Mouse (Mus musculus) left cerebral cortex, adult 6 months (tissue): ENCODE measurements around the gene Atg2a. TPM values are rescaled to one million over a fixed set of nuclear protein-coding genes. Genes with fewer than 3 reads are reported as not detected.

ENCODE experiments used
- long read RNA-seq, 2 experiments: library from polyadenylated mRNA; unstranded; transcript quantifications; one replicate each; pipeline ENCODE4 v2.0.0; 2019 to 2020
- polyA plus RNA-seq: library from polyadenylated mRNA; unstranded; fragments of <200 nt; fragmentation: Nextera tagmentation; gene quantifications from 2 replicates; pipeline ENCODE4 v1.2.3, GENCODE M21; 2021

Gene Atg2a
- polyA plus RNA-seq = 6.0 and 7.8 TPM in 2 replicates
- long read RNA-seq, experiment 1, full-length matches to known transcripts = 3 of 29 reads
- long read RNA-seq, experiment 1, partial matches to known transcripts = 18 of 29 reads
- long read RNA-seq, experiment 1, other reads (novel, unspliced or antisense) = 8 of 29 reads
- long read RNA-seq, experiment 2, partial matches to known transcripts = 10 of 11 reads
- long read RNA-seq, experiment 2, other reads (novel, unspliced or antisense) = 1 of 11 reads

DNA sequence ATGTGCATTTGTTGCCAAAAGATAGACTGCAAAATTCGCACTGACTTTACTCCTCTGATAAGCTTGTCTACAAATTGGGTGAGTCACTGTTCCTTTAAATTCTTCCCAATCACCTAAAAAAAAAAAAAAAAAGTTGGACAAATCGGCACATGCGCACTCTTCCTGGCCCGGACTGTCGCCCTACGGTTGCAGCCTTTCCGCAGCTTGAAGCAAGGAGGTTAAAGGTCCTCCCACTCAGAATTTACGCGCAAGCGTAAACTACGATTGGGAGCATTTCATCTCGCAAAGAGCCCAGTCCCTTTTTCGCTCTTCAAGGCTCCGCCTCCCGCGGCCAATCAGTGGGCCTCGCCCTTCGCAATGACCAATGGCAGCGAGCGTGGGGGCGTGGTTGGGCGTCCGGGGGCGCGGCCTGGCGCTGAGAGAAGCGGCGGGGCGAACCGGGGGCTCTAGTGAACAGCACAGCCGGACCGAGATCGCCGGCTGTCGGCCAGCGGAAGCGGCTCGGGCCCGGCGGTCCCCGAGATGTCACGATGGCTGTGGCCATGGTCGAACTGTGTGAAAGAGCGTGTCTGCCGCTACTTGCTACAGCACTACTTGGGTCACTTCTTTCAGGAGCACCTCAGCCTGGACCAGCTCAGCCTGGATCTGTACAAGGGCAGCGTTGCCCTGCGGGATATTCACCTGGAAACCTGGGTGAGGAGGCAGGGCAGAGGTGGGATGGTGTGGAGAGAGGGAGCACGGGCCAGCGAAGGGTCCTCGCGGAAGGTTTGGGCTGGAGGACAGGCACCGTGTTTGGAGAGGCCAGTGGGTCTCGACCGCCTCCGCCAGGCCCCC, at the start of gene Atg2a:
Gene Atg2a (plus strand): TSS at position 395 of the 834 bp plus-strand sequence.

DNA sequence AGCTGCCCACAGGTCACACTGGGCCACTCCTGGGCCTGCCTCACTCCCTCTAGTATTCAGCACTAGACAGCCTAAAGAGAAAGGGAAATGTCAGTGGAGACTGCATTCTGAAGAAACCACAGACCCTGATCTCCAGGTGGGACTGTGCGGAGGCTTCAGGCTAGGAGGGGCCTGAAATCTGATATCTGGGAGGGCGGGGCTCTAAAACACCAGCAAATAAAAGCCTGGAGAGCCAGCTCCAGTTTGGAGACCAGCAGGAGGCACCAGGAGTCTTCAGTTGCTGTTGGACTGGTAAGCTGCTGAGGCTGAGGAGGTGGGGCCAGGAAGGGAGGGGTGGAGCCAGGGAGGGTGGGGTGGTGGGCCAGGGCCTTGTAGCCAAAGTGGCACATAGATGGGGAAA, 15.3 kb upstream of the Atg2a start, which contains the start of gene Gpha2:
Gene Gpha2 (plus strand): TSS at position 246 of the 400 bp plus-strand sequence.

DNA sequence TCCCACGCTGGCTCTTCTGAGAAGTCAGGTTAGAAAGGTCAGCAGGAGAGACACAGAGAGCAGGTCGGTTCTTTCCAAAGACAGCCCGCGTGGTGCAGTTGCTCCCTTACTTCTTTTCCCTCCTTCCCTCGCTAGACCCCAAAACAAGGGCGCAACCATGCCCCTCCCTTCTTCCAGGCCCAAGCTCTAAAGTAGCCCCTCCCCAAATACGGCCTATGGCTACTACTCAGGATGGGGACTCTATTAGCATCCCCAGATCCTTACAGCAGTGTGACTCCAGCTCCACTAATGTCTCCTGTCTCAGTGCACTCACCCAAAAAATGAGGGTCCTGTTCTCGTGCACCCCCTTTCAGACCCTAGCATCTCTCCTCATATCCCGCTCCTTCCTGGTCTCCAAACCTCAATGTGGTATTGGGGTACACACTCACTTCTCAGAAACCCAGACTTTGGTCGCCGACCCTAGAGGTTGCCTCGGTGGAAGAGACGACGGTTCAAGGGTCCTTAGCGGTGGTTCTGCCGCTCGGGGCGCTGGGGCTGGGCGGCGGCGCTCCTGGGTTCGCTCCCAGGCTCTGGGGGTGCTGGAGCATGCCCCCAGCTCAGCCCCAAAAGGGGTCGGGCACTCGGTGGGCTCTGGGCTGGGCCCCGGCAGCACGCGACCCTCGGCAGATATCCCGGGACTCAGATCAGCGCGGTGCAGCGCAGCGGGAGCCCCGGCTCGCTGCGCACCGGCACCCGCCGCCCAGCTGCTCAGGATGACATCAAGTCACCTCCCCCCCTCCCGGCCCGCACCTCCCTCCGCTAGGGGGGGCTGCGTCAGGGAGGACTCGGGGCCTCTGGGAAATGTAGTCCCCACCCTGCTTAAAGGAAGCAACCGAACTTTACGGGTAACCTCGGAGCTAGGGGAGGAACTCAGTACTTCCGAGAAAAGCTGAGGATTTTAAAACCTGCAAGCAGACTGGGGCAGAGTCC, 6.1 kb upstream of the Atg2a start, which contains the start of gene Ppp2r5b:
Gene Ppp2r5b (minus strand): TSS at position 789 of the 969 bp plus-strand sequence.

DNA sequence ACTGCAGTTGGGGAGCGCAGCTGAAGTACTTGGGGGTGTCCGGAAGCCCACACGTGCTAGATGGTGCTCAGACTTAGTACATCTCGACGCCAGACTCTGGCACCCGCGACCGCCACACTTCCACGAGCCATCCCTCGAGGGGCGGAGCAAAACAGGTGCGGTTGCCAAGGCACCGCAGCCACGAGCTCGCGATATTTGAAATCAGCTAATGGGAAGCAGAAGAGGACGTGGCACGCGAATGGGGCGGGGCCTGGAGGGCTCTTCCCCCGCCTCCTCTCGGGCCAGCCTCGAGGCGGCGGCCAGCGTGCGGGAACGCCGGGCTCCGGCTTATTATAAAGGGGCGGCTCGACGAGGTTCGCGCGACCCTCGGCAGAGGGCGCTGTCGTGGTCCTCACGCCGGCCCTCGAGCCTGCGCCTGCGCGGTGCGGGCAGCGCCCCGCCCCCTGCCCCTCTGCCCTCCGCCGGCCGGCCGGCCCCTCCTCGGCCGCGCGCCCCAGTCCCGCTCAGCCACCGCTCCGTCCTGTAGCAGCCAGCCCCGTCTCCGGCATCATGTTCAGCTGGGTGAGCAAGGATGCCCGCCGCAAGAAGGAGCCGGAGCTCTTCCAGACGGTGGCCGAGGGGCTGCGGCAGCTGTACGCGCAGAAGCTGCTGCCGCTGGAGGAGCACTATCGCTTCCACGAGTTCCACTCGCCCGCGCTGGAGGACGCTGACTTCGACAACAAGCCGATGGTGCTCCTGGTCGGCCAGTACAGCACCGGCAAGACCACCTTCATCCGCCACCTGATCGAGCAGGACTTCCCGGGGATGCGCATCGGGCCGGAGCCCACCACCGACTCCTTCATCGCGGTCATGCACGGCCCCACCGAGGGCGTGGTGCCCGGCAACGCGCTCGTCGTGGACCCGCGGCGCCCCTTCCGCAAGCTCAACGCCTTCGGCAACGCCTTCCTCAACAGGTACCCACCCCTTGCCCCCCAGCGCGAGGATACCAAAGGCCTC, 35.3 kb downstream of the Atg2a start, which contains the start of gene Ehd1:
Gene Ehd1 (plus strand): TSS at position 300 of the 996 bp plus-strand sequence.

DNA sequence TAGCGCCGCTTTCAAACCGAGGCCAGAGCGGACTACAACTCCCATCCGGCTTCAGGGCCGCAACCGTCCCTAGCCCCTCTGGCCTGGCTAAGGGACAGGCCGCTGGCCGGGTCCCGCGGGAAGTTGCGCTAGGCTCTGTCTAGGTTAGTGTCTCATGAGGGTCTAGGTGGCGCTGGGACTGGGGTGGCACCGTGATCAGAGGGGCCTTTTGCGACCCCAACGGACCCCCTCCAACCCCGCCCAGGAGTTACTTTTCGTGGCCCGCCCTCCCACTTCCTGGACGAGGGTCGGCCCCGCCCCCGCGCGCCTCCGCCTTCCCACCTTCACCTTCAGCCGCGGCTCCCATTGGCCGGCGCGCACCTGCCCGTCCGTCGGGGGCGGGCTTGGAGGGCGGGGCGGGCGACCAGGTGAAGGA, 64.7 kb downstream of the Atg2a start, which contains the start of gene Cdc42bpg:
Gene Cdc42bpg (plus strand): TSS at position 320 of the 415 bp plus-strand sequence.

Other genes with a start within 250 kb of the Atg2a start
- 1.5 and 7.2 TPM in 2 replicates for gene Capn1, start 225.8 kb upstream of the Atg2a start, polyA plus RNA-seq
- 28.4 and 36.3 TPM in 2 replicates for gene Syvn1, start 195.1 kb upstream of the Atg2a start, polyA plus RNA-seq
- gene Mrpl49, start 183.9 kb upstream of the Atg2a start, polyA plus RNA-seq = 48.7 and 64.5 TPM in 2 replicates
- gene Fau, start 183.8 kb upstream of the Atg2a start, polyA plus RNA-seq = 3,354 and 3,515 TPM in 2 replicates
- 65.8 and 70.2 TPM in 2 replicates for gene Znhit2, start 180.5 kb upstream of the Atg2a start, polyA plus RNA-seq
- 19.1 and 28.0 TPM in 2 replicates for gene Tm7sf2, start 173.3 kb upstream of the Atg2a start, polyA plus RNA-seq
- gene Vps51, start 164.4 kb upstream of the Atg2a start, polyA plus RNA-seq = 66.0 and 72.3 TPM in 2 replicates
- not detected in 2 replicates for gene Tmem262, start 161.6 kb upstream of the Atg2a start, polyA plus RNA-seq
- gene Gm28374, start 159.4 kb upstream of the Atg2a start, polyA plus RNA-seq = 0.30 and 0.31 TPM in 2 replicates
- 55.1 and 67.5 TPM in 2 replicates for gene Zfpl1, start 156.7 kb upstream of the Atg2a start, polyA plus RNA-seq
- 0.08 and 0.12 TPM in 2 replicates for gene Cdca5, start 156.7 kb upstream of the Atg2a start, polyA plus RNA-seq
- not detected in 2 replicates for gene AC131692.1, start 147.2 kb upstream of the Atg2a start, polyA plus RNA-seq
- gene Naaladl1, start 135.9 kb upstream of the Atg2a start, polyA plus RNA-seq = 0.07 and 0.18 TPM in 2 replicates
- 48.7 and 63.2 TPM in 2 replicates for gene Sac3d1, start 123.0 kb upstream of the Atg2a start, polyA plus RNA-seq
- 63.9 and 70.7 TPM in 2 replicates for gene Snx15, start 113.4 kb upstream of the Atg2a start, polyA plus RNA-seq
- 0.19 TPM in 1 of 2 replicates, not detected in the other for gene Batf2, start 100.7 kb upstream of the Atg2a start, polyA plus RNA-seq
- 175 and 184 TPM in 2 replicates for gene Arl2, start 100.1 kb upstream of the Atg2a start, polyA plus RNA-seq
- gene Majin, start 57.3 kb upstream of the Atg2a start, polyA plus RNA-seq = not detected in 2 replicates
- not detected in 2 replicates for gene Gpha2, start 15.3 kb upstream of the Atg2a start, polyA plus RNA-seq
- 32.1 and 73.3 TPM in 2 replicates for gene Ppp2r5b, start 5.8 kb upstream of the Atg2a start, polyA plus RNA-seq
- gene Ehd1, start 35.1 kb downstream of the Atg2a start, polyA plus RNA-seq = 17.3 and 24.9 TPM in 2 replicates
- 0.04 and 0.33 TPM in 2 replicates for gene Cdc42bpg, start 64.8 kb downstream of the Atg2a start, polyA plus RNA-seq
- gene Men1, start 93.3 kb downstream of the Atg2a start, polyA plus RNA-seq = 26.7 and 28.0 TPM in 2 replicates
- gene Map4k2, start 99.5 kb downstream of the Atg2a start, polyA plus RNA-seq = 32.7 and 67.3 TPM in 2 replicates
- gene Sf1, start 122.0 kb downstream of the Atg2a start, polyA plus RNA-seq = 44.7 and 74.4 TPM in 2 replicates
- gene Pygm, start 142.7 kb downstream of the Atg2a start, polyA plus RNA-seq = 9.9 and 12.2 TPM in 2 replicates
- gene Rasgrp2, start 157.7 kb downstream of the Atg2a start, polyA plus RNA-seq = 40.3 and 56.1 TPM in 2 replicates
- gene Nrxn2, start 177.1 kb downstream of the Atg2a start, polyA plus RNA-seq = 79.9 and 119 TPM in 2 replicates